Mouse (Mus musculus) neutrophil, adult 5-6 weeks (primary cell): ENCODE results near the gene L3hypdh. TPM values are rescaled to one million over a fixed set of nuclear protein-coding genes. Genes with fewer than 3 reads are reported as not detected.
"Not testable (repeated sequence)": the region's sequence is repeated elsewhere in the genome, so short reads cannot be mapped to it uniquely, and the experiment has no call there.

Experiments
- ATAC-seq: fragments of 151-379, 151-347 bp; 2 replicates; pipeline ENCODE4 v1.8.0; 2017; ENCODE audit warnings: mild to moderate bottlenecking, moderate TSS enrichment; ENCODE audit not compliant: insufficient number of reproducible peaks, poor library complexity, low FRiP score, severe bottlenecking; ENCODE audit errors: extremely low read depth
- total RNA-seq: library from RNA; stranded (forward); fragments of 200-1000 nt; gene quantifications from 2 replicates; pipeline ENCODE4 v1.2.3, GENCODE M21; 2017

Gene L3hypdh
- total RNA-seq, 1 experiment from 2014 or later, result not detected

GRCm38 (mm10) chr12:72069626-72070326, 15.5 kb downstream of the L3hypdh start:
- peak; percentile 9; the same call in 1 of the 2 replicates for ATAC-seq

- no peak for ATAC-seq
Observed at GRCm38 (mm10) chr12:72057780-72058179, 27.5 kb downstream of the L3hypdh start.

- ATAC-seq, result no peak
Observed at GRCm38 (mm10) chr12:72053851-72054250, 31.4 kb downstream of the L3hypdh start.

- no peak for ATAC-seq
Observed at GRCm38 (mm10) chr12:72053303-72053702, 31.9 kb downstream of the L3hypdh start.

GRCm38 (mm10) chr12:72052571-72052970, 32.7 kb downstream of the L3hypdh start:
- ATAC-seq, result no peak

- ATAC-seq, result no peak
Observed at GRCm38 (mm10) chr12:72050821-72051220, 34.4 kb downstream of the L3hypdh start.

- ATAC-seq, result not testable (repeated sequence)
Observed at GRCm38 (mm10) chr12:72050156-72050555, 35.1 kb downstream of the L3hypdh start.

GRCm38 (mm10) chr12:72047513-72047912, 37.7 kb downstream of the L3hypdh start:
- ATAC-seq, result no peak

GRCm38 (mm10) chr12:72041238-72041637, 44.0 kb downstream of the L3hypdh start:
- ATAC-seq, result no peak

- no peak for ATAC-seq
Observed at GRCm38 (mm10) chr12:72039501-72039900, 45.7 kb downstream of the L3hypdh start.

GRCm38 (mm10) chr12:72038866-72039265, 46.4 kb downstream of the L3hypdh start:
- no peak for ATAC-seq

GRCm38 (mm10) chr12:72037049-72037448, 48.2 kb downstream of the L3hypdh start:
- no peak for ATAC-seq

- no peak for ATAC-seq
Observed at GRCm38 (mm10) chr12:72036097-72036661, 49.1 kb downstream of the L3hypdh start.

- ATAC-seq, result no peak
Observed at GRCm38 (mm10) chr12:72031794-72032193, 53.4 kb downstream of the L3hypdh start.

GRCm38 (mm10) chr12:72031171-72031570, 54.1 kb downstream of the L3hypdh start:
- ATAC-seq, result no peak

- no peak for ATAC-seq
Observed at GRCm38 (mm10) chr12:72025275-72025795, 59.9 kb downstream of the L3hypdh start.

- ATAC-seq, result no peak
Observed at GRCm38 (mm10) chr12:72023572-72023971, 61.7 kb downstream of the L3hypdh start.
